Mouse (Mus musculus): ENCODE data around the gene Dnah10.

The Dnah10 gene

DNA sequence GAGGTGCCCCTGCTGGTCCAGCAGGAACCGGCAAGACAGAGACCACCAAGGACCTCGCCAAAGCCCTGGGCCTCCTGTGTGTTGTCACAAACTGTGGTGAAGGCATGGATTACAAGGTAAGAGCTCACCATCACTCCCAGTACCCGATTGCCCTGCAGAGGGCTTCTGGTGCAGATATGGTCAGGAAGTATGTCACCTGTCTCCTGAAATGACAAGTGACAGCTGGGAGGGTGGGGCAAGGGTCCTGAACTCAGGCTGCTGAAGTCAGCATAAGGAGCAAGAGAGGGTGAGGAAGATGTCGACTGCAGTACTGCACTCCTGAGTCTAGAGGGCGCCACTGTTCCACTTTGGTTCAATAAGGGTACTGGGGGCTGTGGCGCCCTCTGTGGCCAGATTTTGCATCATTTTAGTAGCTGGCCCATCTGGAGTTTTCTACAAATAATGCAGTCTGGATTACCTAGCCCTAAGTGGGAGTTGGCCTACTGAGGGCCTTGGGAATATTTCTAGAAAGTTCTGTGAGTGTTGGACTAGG lies 52.4 kb downstream of the Dnah10 start:
- TF ChIP-seq GATA4 (IDR thresholded peaks at IDR 0.05; ENCODE audit: insufficient replicate concordance, low read length) = no peak

GRCm38 (mm10) chr5:124779926-124780325 lies 55.0 kb downstream of the Dnah10 start:
- no peak for TF ChIP-seq GATA4 (IDR thresholded peaks at IDR 0.05; ENCODE audit: insufficient replicate concordance, low read length)

- TF ChIP-seq GATA4 (IDR thresholded peaks at IDR 0.05; ENCODE audit: insufficient replicate concordance, low read length) = no peak
Observed at GRCm38 (mm10) chr5:124781696-124782095, 56.8 kb downstream of the Dnah10 start.

GRCm38 (mm10) chr5:124785650-124786049 lies 60.8 kb downstream of the Dnah10 start:
- TF ChIP-seq GATA4 (IDR thresholded peaks at IDR 0.05; ENCODE audit: insufficient replicate concordance, low read length) = no peak

DNA sequence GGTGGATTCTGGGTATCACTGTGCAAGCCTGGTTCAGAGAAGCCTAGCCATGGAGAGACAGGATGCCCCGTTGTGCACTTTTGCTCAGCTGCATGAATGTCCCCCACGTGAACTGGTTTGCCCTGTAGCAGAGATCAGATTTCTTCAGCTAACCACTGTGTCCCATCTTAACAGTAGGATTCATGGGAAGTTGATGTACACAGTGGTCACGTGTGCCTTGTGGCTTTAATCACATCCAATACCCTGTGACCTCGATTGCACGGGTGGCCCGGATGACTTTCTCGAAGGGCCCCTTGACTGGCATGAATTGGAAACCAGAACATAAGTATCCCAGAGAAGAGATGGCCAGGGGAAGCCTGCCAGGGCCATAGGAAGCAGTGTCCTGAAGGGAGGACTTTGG lies 67.2 kb downstream of the Dnah10 start:
- TF ChIP-seq GATA4 (IDR thresholded peaks at IDR 0.05; ENCODE audit: insufficient replicate concordance, low read length) = no peak

DNA sequence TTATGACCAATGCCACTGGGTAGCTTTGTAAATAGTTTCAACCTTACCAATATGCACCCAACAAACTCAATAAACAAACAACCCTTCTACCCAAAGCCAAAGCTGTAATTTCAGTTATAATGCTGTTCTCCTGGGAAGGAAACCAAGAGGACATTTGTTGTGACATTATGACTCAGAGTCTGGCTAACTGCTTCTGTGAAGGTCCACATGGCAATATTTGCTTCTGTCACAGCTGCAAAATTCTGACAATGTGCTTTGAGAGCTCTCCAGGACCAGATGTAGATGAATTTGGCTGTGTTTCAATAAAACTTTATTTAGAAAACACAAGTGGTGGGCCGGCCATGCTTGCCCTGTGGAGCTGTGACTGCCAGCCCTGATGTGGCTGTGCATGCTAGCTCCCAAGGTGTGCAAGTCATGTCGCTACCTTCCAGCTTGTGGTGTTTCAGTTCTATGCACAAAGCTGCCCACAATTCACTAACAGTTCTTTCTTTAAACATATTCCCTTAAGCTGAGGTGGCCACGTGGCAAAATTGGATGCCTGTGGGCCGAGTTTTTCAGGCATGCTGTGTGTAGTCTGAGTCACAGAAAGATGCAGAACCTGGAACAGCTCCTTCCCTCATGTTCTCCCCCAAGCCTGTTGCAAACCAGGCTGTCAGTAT lies 85.0 kb downstream of the Dnah10 start:
- no peak for TF ChIP-seq GATA4 (IDR thresholded peaks at IDR 0.05; ENCODE audit: insufficient replicate concordance, low read length)

- TF ChIP-seq GATA4 (IDR thresholded peaks at IDR 0.05; ENCODE audit: insufficient replicate concordance, low read length) = no peak
Observed at GRCm38 (mm10) chr5:124812466-124812865, 87.6 kb downstream of the Dnah10 start.

GRCm38 (mm10) chr5:124814797-124815196 lies 89.9 kb downstream of the Dnah10 start:
- no peak for TF ChIP-seq GATA4 (IDR thresholded peaks at IDR 0.05; ENCODE audit: insufficient replicate concordance, low read length)

- TF ChIP-seq GATA4 (IDR thresholded peaks at IDR 0.05; ENCODE audit: insufficient replicate concordance, low read length) = no peak
Observed at GRCm38 (mm10) chr5:124817050-124817449, 92.2 kb downstream of the Dnah10 start.

DNA sequence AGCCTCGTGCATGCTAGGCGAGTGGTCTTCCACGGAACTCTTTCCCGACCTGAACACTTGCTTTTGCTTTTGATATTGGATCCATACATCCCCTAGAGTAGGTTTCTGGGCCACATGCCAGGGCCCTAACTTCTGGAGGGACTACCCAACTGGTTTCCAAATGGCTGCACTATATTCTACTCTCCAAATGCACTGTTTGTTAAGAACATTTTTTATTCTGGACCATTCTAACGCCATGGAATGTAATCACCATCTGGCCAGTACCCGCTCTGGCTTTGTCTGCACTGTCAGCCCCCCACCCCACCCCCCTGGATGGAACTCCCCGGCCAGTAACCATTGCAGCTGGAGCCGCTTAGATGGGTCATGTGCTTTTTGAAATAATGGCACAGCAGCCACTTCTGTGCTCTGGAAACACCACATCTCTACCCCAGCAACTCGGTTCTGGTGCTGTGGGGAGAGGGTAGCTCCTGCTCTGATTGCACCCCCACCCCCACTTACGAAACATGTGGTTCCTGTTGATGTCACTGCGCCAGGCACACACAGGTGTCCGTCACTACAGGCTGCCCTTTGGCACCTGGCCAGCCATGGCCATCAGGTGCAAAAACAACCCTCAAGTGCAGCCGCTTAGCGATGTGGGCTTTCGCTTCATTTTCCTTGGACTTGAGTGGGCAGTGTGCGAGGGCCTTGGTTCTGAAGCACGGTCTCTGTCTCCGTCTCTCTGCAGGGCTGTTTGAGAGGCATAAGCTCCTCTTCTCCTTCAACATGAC lies 97.4 kb downstream of the Dnah10 start:
- TF ChIP-seq GATA4 (IDR thresholded peaks at IDR 0.05; ENCODE audit: insufficient replicate concordance, low read length) = no peak

- no peak for TF ChIP-seq GATA4 (IDR thresholded peaks at IDR 0.05; ENCODE audit: insufficient replicate concordance, low read length)
Observed at GRCm38 (mm10) chr5:124830331-124830730, 105.4 kb downstream of the Dnah10 start.

GRCm38 (mm10) chr5:124835218-124835617 lies 110.3 kb downstream of the Dnah10 start:
- TF ChIP-seq GATA4 (IDR thresholded peaks at IDR 0.05; ENCODE audit: insufficient replicate concordance, low read length) = no peak

DNA sequence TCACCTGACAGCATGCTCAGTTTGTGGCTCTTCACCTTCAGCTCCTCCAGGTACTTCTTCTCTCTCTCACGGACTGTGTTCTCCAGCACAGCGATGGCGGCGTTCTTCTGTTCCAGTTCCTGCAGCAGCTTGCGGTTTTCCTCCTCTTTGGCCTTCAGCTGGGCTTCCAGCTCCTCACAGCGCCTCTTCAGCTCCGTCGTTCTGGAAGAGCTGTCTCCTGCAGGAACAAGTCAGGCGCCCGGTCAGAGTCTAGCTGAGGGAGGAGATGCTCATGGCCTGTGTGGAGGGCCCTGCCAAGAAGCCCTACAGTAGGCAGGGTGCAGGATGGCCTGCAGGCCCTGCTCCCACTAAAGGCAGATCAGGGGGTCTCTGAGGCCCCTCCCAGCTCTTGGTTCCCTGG lies 111.2 kb downstream of the Dnah10 start:
- TF ChIP-seq GATA4 (IDR thresholded peaks at IDR 0.05; ENCODE audit: insufficient replicate concordance, low read length) = no peak

- TF ChIP-seq GATA4 (IDR thresholded peaks at IDR 0.05; ENCODE audit: insufficient replicate concordance, low read length) = no peak
Observed at GRCm38 (mm10) chr5:124836621-124837020, 111.7 kb downstream of the Dnah10 start.

GRCm38 (mm10) chr5:124840202-124840601 lies 115.3 kb downstream of the Dnah10 start:
- TF ChIP-seq GATA4 (IDR thresholded peaks at IDR 0.05; ENCODE audit: insufficient replicate concordance, low read length) = no peak

DNA sequence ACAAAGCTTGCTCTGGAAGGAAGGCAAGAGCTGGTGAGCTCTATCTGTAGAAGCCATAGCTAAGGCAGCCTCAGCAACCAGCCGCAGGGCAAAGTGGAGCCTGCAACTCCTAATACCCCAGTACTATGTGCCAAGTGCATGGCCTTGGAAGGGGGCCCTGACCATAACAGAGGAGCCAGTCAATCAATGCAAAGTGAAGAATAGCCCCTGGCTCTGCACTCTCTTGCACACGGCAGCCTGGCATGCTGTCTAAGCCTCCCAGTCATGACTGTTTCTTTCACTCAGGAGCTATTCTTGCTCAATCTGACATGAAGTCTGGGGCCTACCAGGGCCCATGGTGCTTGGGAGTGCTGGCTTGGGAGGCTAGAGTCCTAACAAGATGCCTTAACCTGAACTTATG lies 115.8 kb downstream of the Dnah10 start:
- TF ChIP-seq GATA4 (IDR thresholded peaks at IDR 0.05; ENCODE audit: insufficient replicate concordance, low read length) = no peak
